Mouse (Mus musculus) spleen, adult 2 months (tissue): Measurements from ENCODE around the gene 1300017J02Rik. TPM values are rescaled to one million over a fixed set of nuclear protein-coding genes. Genes with fewer than 3 reads are reported as not detected.
A peak's percentile ranks its signal among the peaks of the same experiment; 100 is the strongest.

Source experiments
- DNase-seq, 2 experiments: peaks; one replicate each; pipeline versions ENCODE4 v3.0.0 to v3.0.0-alpha.2; 2012 to 2021; ENCODE audit warnings: low spot score in 2 of 2, low read depth in 1 of 2
- H3K27ac ChIP-seq: fragments of 200-500 bp; 2 replicates; pipeline ENCODE4 v1.5.1; 2012; ENCODE audit warnings: low read length, inconsistent platforms; ENCODE audit not compliant: insufficient read depth
- H3K27me3 ChIP-seq: fragments of 200-500 bp; 2 replicates; pipeline ENCODE4 v1.6.1; 2012; ENCODE audit warnings: mild to moderate bottlenecking, moderate library complexity, low read length, inconsistent platforms; ENCODE audit not compliant: control insufficient read depth, insufficient read depth
- H3K36me3 ChIP-seq: fragments of 200-500 bp; 2 replicates; pipeline ENCODE4 v1.6.1; 2012; ENCODE audit warnings: mild to moderate bottlenecking, low read length, inconsistent platforms; ENCODE audit not compliant: control insufficient read depth, insufficient read depth
- H3K4me1 ChIP-seq: fragments of 200-500 bp; 2 replicates; pipeline ENCODE4 v1.6.1; 2011; ENCODE audit warnings: inconsistent platforms; ENCODE audit not compliant: control insufficient read depth, insufficient read depth, insufficient read length
- H3K4me3 ChIP-seq: fragments of 200-500 bp; 2 replicates; pipeline ENCODE4 v1.5.1; 2011; ENCODE audit warnings: mild to moderate bottlenecking, inconsistent platforms; ENCODE audit not compliant: insufficient read depth, insufficient read length; ENCODE audit errors: extremely low read depth
- CTCF ChIP-seq: fragments of 200-500 bp; IDR thresholded peaks from 2 replicates; pipeline ENCODE4 v1.5.1; 2011; ENCODE audit warnings: mild to moderate bottlenecking, inconsistent platforms; ENCODE audit not compliant: insufficient read depth, insufficient read length, insufficient replicate concordance; ENCODE audit errors: extremely low read depth
- POLR2A ChIP-seq: fragments of 200-500 bp; IDR thresholded peaks from 2 replicates; pipeline ENCODE4 v1.6.1; 2011; ENCODE audit warnings: low read depth, low read length, inconsistent platforms
- WGBS: fragments of 180-500 bp; shearing (Covaris S2); methylation state at CpG from one replicate; pipeline ENCODE4 v1.1.7; 2018; 5-methylcytosine and 5-hydroxymethylcytosine counted together
- polyA plus RNA-seq: library from polyadenylated mRNA; depleted of rRNA; stranded (reverse); fragments of >200 nt; gene quantifications from 2 replicates; pipeline ENCODE4 v1.2.3, GENCODE M21; 2012; rRNA removed

1300017J02Rik gene
- polyA plus RNA-seq, 1 experiment: 8.0 TPM

- WGBS: 52% methylated on average over 2 of the region's 2 CpGs
- TF ChIP-seq POLR2A (no peak), CTCF (no peak)
- no peak overlapping the region for H3K27ac ChIP-seq
These were observed 91.3 kb downstream of the 1300017J02Rik start for GRCm38 (mm10) chr9:103213631-103214030.

GRCm38 (mm10) chr9:103212654-103213420 lies 92.0 kb downstream of the 1300017J02Rik start:
- Histone ChIP-seq H3K36me3 (no peaks in the 10 kb centered on the region), H3K4me3 (no peak overlapping the region), H3K27me3 (no peaks in the 10 kb centered on the region), H3K4me1 (no peaks in the 10 kb centered on the region), H3K27ac (no peak overlapping the region)
- TF ChIP-seq CTCF (no peak), POLR2A (no peak)
- 86% methylated on average over 28 of the region's 28 CpGs for WGBS
- DNase-seq: no peak

More at GRCm38 (mm10) chr9:103213631-103214030, 91.3 kb downstream of the 1300017J02Rik start:
- Histone ChIP-seq H3K27me3 (no peaks in the 10 kb centered on the region), H3K36me3 (no peaks in the 10 kb centered on the region), H3K4me3 (no peak overlapping the region), H3K4me1 (no peaks in the 10 kb centered on the region)
- DNase-seq: no peak

- Histone ChIP-seq H3K27ac (no peak overlapping the region), H3K27me3 (no peaks in the 10 kb centered on the region; the same call in 1 of the 2 replicates), H3K4me3 (no peak overlapping the region), H3K4me1 (no peaks in the 10 kb centered on the region), H3K36me3 (no peaks in the 10 kb centered on the region)
- WGBS: 76% methylated on average over 6 of the region's 6 CpGs
- DNase-seq: no peak
- TF ChIP-seq POLR2A: no peak
- TF ChIP-seq CTCF: no peak
These were observed 96.0 kb downstream of the 1300017J02Rik start for GRCm38 (mm10) chr9:103208802-103209423.

- Histone ChIP-seq H3K36me3 (no peaks in the 10 kb centered on the region), H3K27ac (no peak overlapping the region), H3K27me3 (no peaks in the 10 kb centered on the region; the same call in 1 of the 2 replicates), H3K4me3 (no peak overlapping the region; the same call in 1 of the 2 replicates), H3K4me1 (no peaks in the 10 kb centered on the region)
- WGBS: 10% methylated on average over 16 of the region's 16 CpGs
- peak; percentile 68 to 77 for DNase-seq
- TF ChIP-seq CTCF: peak; percentile 83
- TF ChIP-seq POLR2A: no peak
These were observed 97.0 kb downstream of the 1300017J02Rik start for GRCm38 (mm10) chr9:103207846-103208245.

- DNase-seq: no peak
- Histone ChIP-seq H3K4me3 (no peak overlapping the region), H3K4me1 (no peaks in the 10 kb centered on the region), H3K36me3 (no peaks in the 10 kb centered on the region), H3K27me3 (no peaks in the 10 kb centered on the region; the same call in 1 of the 2 replicates), H3K27ac (no peak overlapping the region)
- 87% methylated on average over 5 of the region's 5 CpGs for WGBS
- TF ChIP-seq CTCF (no peak), POLR2A (no peak)
These were observed 99.1 kb downstream of the 1300017J02Rik start for GRCm38 (mm10) chr9:103205786-103206185.

GRCm38 (mm10) chr9:103201561-103202260 lies 103.2 kb downstream of the 1300017J02Rik start, which contains the start of gene Srprb:
Srprb (minus strand) TSS chr9:103202137.
- no peaks in the 10 kb centered on the region for H3K27me3 ChIP-seq
- H3K4me3 ChIP-seq: peak within 1 kb of the TSS; percentile 99
- peak within 1 kb of the TSS; percentile 68 for H3K27ac ChIP-seq
- peaks cover 9% of the 10 kb centered on the region for H3K36me3 ChIP-seq
- DNase-seq: peak; percentile 75 to 96
- TF ChIP-seq POLR2A (no peak), CTCF (no peak)
- WGBS: under 1% methylated on average over 45 of the region's 45 CpGs
- H3K4me1 ChIP-seq: no peaks in the 10 kb centered on the region

Other genes with a start within 250 kb of the 1300017J02Rik start
- gene Rab6b, start 193.3 kb downstream of the 1300017J02Rik start, polyA plus RNA-seq: 1.4 and 8.3 TPM in 2 replicates
- gene Srprb, start 102.9 kb downstream of the 1300017J02Rik start, polyA plus RNA-seq: 21.2 and 28.4 TPM in 2 replicates
- gene Gm20425, start 74.8 kb downstream of the 1300017J02Rik start, polyA plus RNA-seq: 2.6 TPM in 1 of 2 replicates, not detected in the other
- 259 and 287 TPM in 2 replicates for gene Trf, start 74.6 kb downstream of the 1300017J02Rik start, polyA plus RNA-seq
- 13.0 and 13.9 TPM in 2 replicates for gene Topbp1, start 133 bp upstream of the 1300017J02Rik start, polyA plus RNA-seq
- 29.4 and 46.7 TPM in 2 replicates for gene Cdv3, start 60.8 kb upstream of the 1300017J02Rik start, polyA plus RNA-seq
- gene Bfsp2, start 175.3 kb upstream of the 1300017J02Rik start, polyA plus RNA-seq: 6.9 and 8.9 TPM in 2 replicates